Mouse (Mus musculus) stomach, embryonic 15.5 days (tissue): ENCODE results near the gene Selenop. TPM values are rescaled to one million over a fixed set of nuclear protein-coding genes. Genes with fewer than 3 reads are reported as not detected.

Experiments used
- ATAC-seq: fragments of 200-750 bp; cut with Nextera tagmentation; 2 replicates; pipeline ENCODE4 v1.8.0; 2017; ENCODE audit warnings: low read depth, moderate number of reproducible peaks, moderate TSS enrichment; ENCODE audit not compliant: insufficient read depth, low FRiP score
- H3K27ac ChIP-seq: fragments of 300-500 bp; sonication (generic); 2 replicates; pipeline ENCODE4 v1.5.1; 2015; ENCODE audit warnings: mild to moderate bottlenecking, inconsistent platforms
- H3K27me3 ChIP-seq: fragments of 300-500 bp; sonication (generic); replicated peaks from 2 replicates; pipeline ENCODE4 v1.6.1; 2015; ENCODE audit warnings: inconsistent platforms
- H3K36me3 ChIP-seq: fragments of 300-500 bp; sonication (generic); 2 replicates; pipeline ENCODE4 v1.6.1; 2015; ENCODE audit warnings: inconsistent platforms
- H3K4me1 ChIP-seq: fragments of 300-500 bp; sonication (generic); 2 replicates; pipeline ENCODE4 v1.6.1; 2015; ENCODE audit warnings: inconsistent platforms
- H3K4me2 ChIP-seq: fragments of 300-500 bp; sonication (generic); 2 replicates; pipeline ENCODE4 v1.6.1; 2015; ENCODE audit warnings: mild to moderate bottlenecking, inconsistent platforms
- H3K4me3 ChIP-seq: fragments of 300-500 bp; sonication (generic); replicated peaks from 2 replicates; pipeline ENCODE4 v1.5.1; 2015; ENCODE audit warnings: inconsistent platforms
- H3K9ac ChIP-seq: fragments of 300-500 bp; sonication (generic); 2 replicates; pipeline ENCODE4 v1.6.1; 2015; ENCODE audit warnings: inconsistent platforms
- H3K9me3 ChIP-seq: fragments of 300-500 bp; sonication (generic); 2 replicates; pipeline ENCODE4 v1.6.1; 2016; ENCODE audit warnings: inconsistent platforms
- WGBS: fragments of 180-500 bp; shearing (Covaris S2); methylation state at CpG from one replicate; pipeline ENCODE4 v1.1.7; 2015; 5-methylcytosine and 5-hydroxymethylcytosine counted together
- polyA plus RNA-seq: library from polyadenylated mRNA; unstranded; fragments of >200 nt; fragmentation: Nextera tagmentation; extraction: Ambion mirVana; gene quantifications from 2 replicates; pipeline ENCODE4 v1.2.1, GENCODE M21; 2015

Gene Selenop
- polyA plus RNA-seq, 1 experiment from 2014 or later, result 293 TPM

- Histone ChIP-seq H3K9ac (no peak overlapping the region), H3K4me2 (no peak overlapping the region), H3K27me3 (no peaks in the 10 kb centered on the region), H3K4me3 (no peak overlapping the region), H3K36me3 (no peaks in the 10 kb centered on the region), H3K9me3 (no peaks in the 10 kb centered on the region), H3K4me1 (peaks cover 10% of the 10 kb centered on the region), H3K27ac (peak overlapping the region; percentile 79)
- no peak for ATAC-seq
- WGBS, result 63% methylated on average over 2 of the region's 2 CpGs
Measured at GRCm38 (mm10) chr15:3250620-3251019, 17.7 kb upstream of the Selenop start.

- Histone ChIP-seq H3K4me2 (no peak overlapping the region), H3K27me3 (no peaks in the 10 kb centered on the region), H3K36me3 (no peaks in the 10 kb centered on the region), H3K4me1 (peaks cover 10% of the 10 kb centered on the region), H3K4me3 (no peak overlapping the region), H3K9ac (no peak overlapping the region), H3K27ac (peak overlapping the region; percentile 79), H3K9me3 (no peaks in the 10 kb centered on the region)
- WGBS, result 43% methylated on average over 3 of the region's 3 CpGs
- peak; percentile 67 for ATAC-seq
Measured at GRCm38 (mm10) chr15:3251031-3251717, 17.2 kb upstream of the Selenop start.

GRCm38 (mm10) chr15:3251718-3252067 lies 16.7 kb upstream of the Selenop start:
- Histone ChIP-seq H3K9me3 (no peaks in the 10 kb centered on the region), H3K4me3 (no peak overlapping the region), H3K36me3 (no peaks in the 10 kb centered on the region), H3K27me3 (no peaks in the 10 kb centered on the region), H3K4me2 (no peak overlapping the region), H3K9ac (no peak overlapping the region), H3K4me1 (peaks cover 10% of the 10 kb centered on the region), H3K27ac (peak overlapping the region; percentile 79)
- no peak for ATAC-seq

- WGBS, result 81% methylated on average over 1 of the region's 1 CpGs
- no peaks in the 10 kb centered on the region for H3K36me3 ChIP-seq
- ATAC-seq, result no peak
Measured at GRCm38 (mm10) chr15:3259025-3259424, 9.3 kb upstream of the Selenop start.

GRCm38 (mm10) chr15:3260309-3260708 lies 8.0 kb upstream of the Selenop start:
- Histone ChIP-seq H3K27ac (no peak overlapping the region), H3K4me2 (no peak overlapping the region), H3K27me3 (no peaks in the 10 kb centered on the region), H3K4me3 (no peak overlapping the region), H3K4me1 (no peaks in the 10 kb centered on the region), H3K9me3 (no peaks in the 10 kb centered on the region), H3K9ac (no peak overlapping the region), H3K36me3 (no peaks in the 10 kb centered on the region)
- WGBS, result 84% methylated on average over 4 of the region's 4 CpGs
- no peak for ATAC-seq

More at GRCm38 (mm10) chr15:3259025-3259424, 9.3 kb upstream of the Selenop start:
- Histone ChIP-seq H3K4me3 (no peak overlapping the region), H3K9ac (no peak overlapping the region), H3K4me1 (no peaks in the 10 kb centered on the region), H3K9me3 (no peaks in the 10 kb centered on the region), H3K27me3 (no peaks in the 10 kb centered on the region), H3K4me2 (no peak overlapping the region), H3K27ac (no peak overlapping the region)

- H3K9ac ChIP-seq, result no peak overlapping the region
- no peak overlapping the region for H3K4me2 ChIP-seq
- H3K4me1 ChIP-seq, result no peaks in the 10 kb centered on the region
- H3K27ac ChIP-seq, result no peak overlapping the region
- 71% methylated on average over 3 of the region's 3 CpGs for WGBS
- no peak for ATAC-seq
- no peak overlapping the region for H3K4me3 ChIP-seq
- no peaks in the 10 kb centered on the region for H3K27me3 ChIP-seq
- H3K9me3 ChIP-seq, result no peaks in the 10 kb centered on the region
- H3K36me3 ChIP-seq, result no peaks in the 10 kb centered on the region
Measured at GRCm38 (mm10) chr15:3262883-3263282, 5.5 kb upstream of the Selenop start.

GRCm38 (mm10) chr15:3264293-3264692 lies 4.1 kb upstream of the Selenop start:
- Histone ChIP-seq H3K27me3 (no peaks in the 10 kb centered on the region), H3K36me3 (no peaks in the 10 kb centered on the region), H3K27ac (no peak overlapping the region), H3K4me1 (0 out of 2 replicates have a peak, but pooled peaks cover 1% of the 10 kb centered on the region), H3K4me2 (no peak overlapping the region), H3K4me3 (no peak overlapping the region), H3K9ac (no peak overlapping the region), H3K9me3 (no peaks in the 10 kb centered on the region)
- ATAC-seq, result no peak
- 89% methylated on average over 4 of the region's 4 CpGs for WGBS

GRCm38 (mm10) chr15:3264828-3265227 lies 3.5 kb upstream of the Selenop start:
- H3K4me3 ChIP-seq, result no peak overlapping the region
- H3K9me3 ChIP-seq, result no peaks in the 10 kb centered on the region
- H3K27me3 ChIP-seq, result no peaks in the 10 kb centered on the region
- no peak for ATAC-seq
- no peak overlapping the region for H3K9ac ChIP-seq
- peaks cover 6% of the 10 kb centered on the region; the same call in 1 of the 2 replicates for H3K4me1 ChIP-seq
- no peak overlapping the region for H3K27ac ChIP-seq
- H3K4me2 ChIP-seq, result no peak overlapping the region
- no peaks in the 10 kb centered on the region for H3K36me3 ChIP-seq
- 85% methylated on average over 1 of the region's 1 CpGs for WGBS

GRCm38 (mm10) chr15:3269496-3269895 lies 1.1 kb downstream of the Selenop start:
- ATAC-seq, result no peak
- 39% methylated on average over 4 of the region's 4 CpGs for WGBS
- no peaks in the 10 kb centered on the region for H3K36me3 ChIP-seq
- H3K4me3 ChIP-seq, result no peak overlapping the region
- H3K27ac ChIP-seq, result peak overlapping the region; percentile 94
- H3K9me3 ChIP-seq, result no peaks in the 10 kb centered on the region
- no peaks in the 10 kb centered on the region for H3K27me3 ChIP-seq
- H3K4me2 ChIP-seq, result no peak overlapping the region
- H3K4me1 ChIP-seq, result peaks cover 11% of the 10 kb centered on the region
- H3K9ac ChIP-seq, result no peak overlapping the region

GRCm38 (mm10) chr15:3269996-3270645 lies 1.8 kb downstream of the Selenop start:
- peak overlapping the region; percentile 54 for H3K4me2 ChIP-seq
- ATAC-seq, result peak; percentile 23; the same call in 1 of the 2 replicates
- no peak overlapping the region for H3K9ac ChIP-seq
- H3K4me3 ChIP-seq, result peak overlapping the region; percentile 39
- H3K4me1 ChIP-seq, result peaks cover 11% of the 10 kb centered on the region
- H3K9me3 ChIP-seq, result no peaks in the 10 kb centered on the region
- peak overlapping the region; percentile 94 for H3K27ac ChIP-seq
- 24% methylated on average over 6 of the region's 6 CpGs for WGBS
- H3K36me3 ChIP-seq, result no peaks in the 10 kb centered on the region
- no peaks in the 10 kb centered on the region for H3K27me3 ChIP-seq

- H3K9me3 ChIP-seq, result no peaks in the 10 kb centered on the region
- 3% methylated on average over 12 of the region's 12 CpGs for WGBS
- H3K4me1 ChIP-seq, result peaks cover 11% of the 10 kb centered on the region
- peak overlapping the region; percentile 94 for H3K27ac ChIP-seq
- H3K4me2 ChIP-seq, result peak overlapping the region; percentile 54
- H3K9ac ChIP-seq, result peak overlapping the region; percentile 12; the same call in 1 of the 2 replicates
- H3K4me3 ChIP-seq, result peak overlapping the region; percentile 39
- H3K27me3 ChIP-seq, result no peaks in the 10 kb centered on the region
- ATAC-seq, result peak; percentile 86
- H3K36me3 ChIP-seq, result no peaks in the 10 kb centered on the region
Measured at GRCm38 (mm10) chr15:3270646-3271077, 2.3 kb downstream of the Selenop start.

- no peaks in the 10 kb centered on the region for H3K27me3 ChIP-seq
- WGBS, result 42% methylated on average over 6 of the region's 6 CpGs
- peak overlapping the region; percentile 46 for H3K4me3 ChIP-seq
- 0 out of 2 replicates have a peak, but pooled peaks have one; percentile 16 for ATAC-seq
- peak overlapping the region; percentile 51; the same call in 1 of the 2 replicates for H3K27ac ChIP-seq
- H3K9me3 ChIP-seq, result no peaks in the 10 kb centered on the region
- H3K9ac ChIP-seq, result no peak overlapping the region
- H3K4me2 ChIP-seq, result peak overlapping the region; percentile 54
- H3K4me1 ChIP-seq, result peaks cover 11% of the 10 kb centered on the region
- no peaks in the 10 kb centered on the region for H3K36me3 ChIP-seq
Measured at GRCm38 (mm10) chr15:3271216-3271615, 2.9 kb downstream of the Selenop start.
